Mouse (Mus musculus): Measurements from ENCODE around the gene Madd.

Madd gene

GRCm38 (mm10) chr2:91175490-91175889 is 8.1 kb downstream of the Madd start:
- no peak for DNase-seq (ENCODE audit: low spot score in 2 of 2)

DNA sequence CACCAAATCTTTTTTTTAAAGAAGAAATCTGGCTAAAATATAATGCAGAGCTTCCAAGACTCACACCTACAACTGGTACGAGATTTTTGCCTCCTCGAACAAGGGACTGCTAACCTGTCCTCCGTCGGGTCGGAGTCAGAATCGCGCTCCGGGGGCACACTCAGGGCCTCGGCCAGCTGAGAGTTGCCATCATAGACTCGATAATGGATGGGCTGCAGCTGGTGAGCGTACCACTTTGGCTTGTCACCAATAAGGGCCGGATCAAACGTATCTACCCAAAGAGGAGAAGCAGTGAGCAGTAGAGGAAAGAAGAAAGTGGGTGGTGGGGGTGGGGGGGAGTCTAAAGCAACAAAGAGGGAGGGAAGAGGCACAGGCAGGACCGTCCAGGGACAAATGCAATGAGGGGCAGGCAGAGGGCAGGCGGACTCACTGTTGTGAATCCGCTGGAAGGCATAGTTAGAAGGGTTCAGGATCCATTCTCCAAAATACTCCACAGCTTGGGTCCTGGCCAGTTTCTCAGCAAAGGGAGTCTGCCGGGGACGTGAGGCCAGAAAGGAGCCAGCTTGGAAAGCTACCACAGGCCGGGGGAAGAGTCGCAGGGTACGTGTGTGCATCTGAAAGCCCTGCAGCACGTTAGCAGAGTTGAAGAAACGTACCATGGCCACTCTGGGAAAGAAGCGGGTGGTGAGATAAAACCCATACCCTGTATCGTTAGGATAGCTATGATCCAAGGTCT is 13.9 kb downstream of the Madd start:
- no peak for DNase-seq (ENCODE audit: low spot score in 2 of 2)

DNA sequence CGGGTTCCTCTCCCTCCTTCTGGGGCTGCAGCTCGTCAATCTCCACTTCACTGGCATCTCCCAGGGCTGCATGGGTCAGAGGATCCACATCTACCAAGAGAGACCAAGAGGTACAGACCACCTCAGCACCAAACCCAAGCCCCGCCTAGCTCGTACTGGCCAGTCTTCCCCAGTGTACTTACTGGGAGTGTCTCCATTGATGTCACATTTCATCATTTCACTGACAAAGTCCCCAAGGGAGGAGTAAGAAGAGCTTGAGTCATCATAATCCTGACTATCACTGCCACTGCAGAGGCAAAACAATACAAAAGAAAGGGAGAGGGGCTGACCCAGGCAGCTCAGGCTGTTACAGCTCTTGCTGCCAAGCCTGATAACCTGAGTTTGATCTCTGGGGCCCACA is 16.0 kb downstream of the Madd start:
- no peak for DNase-seq (ENCODE audit: low spot score in 2 of 2)

DNA sequence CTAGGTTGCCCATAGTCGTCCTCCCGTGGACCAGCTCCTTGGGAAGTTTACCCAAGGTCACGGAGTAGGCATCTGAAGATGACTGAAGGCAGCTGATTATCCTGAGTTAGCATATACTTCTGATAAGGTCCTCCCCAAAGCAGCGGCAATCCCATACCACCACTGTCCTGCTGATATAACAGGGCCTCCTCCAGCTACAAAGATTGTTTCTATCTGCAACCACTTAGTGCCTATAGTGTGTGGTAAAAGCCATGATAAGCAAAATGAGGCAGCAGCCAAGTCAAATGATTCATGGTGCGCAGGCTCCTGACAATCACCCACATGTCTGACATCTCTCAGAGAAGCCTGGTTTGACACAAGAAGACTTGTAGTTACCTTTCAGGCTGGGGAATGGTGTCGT is 18.6 kb downstream of the Madd start:
- DNase-seq (ENCODE audit: low spot score in 2 of 2): no peak

GRCm38 (mm10) chr2:91163532-91163931 is 20.1 kb downstream of the Madd start:
- DNase-seq (ENCODE audit: low spot score in 2 of 2): no peak

DNA sequence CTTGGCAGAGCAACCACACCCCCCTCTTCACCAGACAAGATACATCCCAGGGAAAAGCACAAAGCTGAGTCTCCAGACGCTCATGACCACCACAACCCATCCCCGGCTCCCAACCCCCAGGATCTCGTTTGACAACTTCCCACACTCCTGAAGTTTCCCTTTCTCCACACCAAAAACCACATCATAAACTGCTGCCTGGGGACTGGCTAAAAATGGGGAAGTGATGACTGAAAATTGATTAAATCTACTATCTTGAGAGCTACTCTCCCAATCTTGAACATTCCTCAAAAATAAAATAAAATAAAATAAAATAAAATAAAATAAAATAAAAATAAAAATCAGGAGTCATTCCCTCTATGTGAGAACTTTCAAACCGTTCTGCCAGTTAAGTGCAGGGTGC is 20.7 kb downstream of the Madd start:
- no peak for DNase-seq (ENCODE audit: low spot score in 2 of 2)

DNA sequence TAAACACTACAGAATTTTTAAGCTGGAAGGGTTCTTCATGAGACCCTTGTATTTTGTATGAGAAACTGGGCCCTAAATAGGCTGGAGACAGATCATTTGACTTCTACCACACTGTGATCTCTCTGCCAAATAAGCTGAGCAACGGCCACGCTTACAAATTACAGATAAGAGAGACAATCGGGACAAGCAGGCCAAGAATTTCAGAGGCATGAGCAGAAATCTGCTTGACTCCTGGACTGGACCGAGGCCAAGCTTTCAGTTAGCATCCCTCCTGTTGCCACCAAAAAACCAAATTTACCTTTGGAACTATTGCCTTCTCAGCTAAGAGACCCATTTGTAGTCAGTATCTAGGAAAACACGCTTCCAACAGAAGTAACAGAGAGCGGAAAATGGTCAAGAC is 23.0 kb downstream of the Madd start:
- no peak for DNase-seq (ENCODE audit: low spot score in 2 of 2)

- no peak for DNase-seq (ENCODE audit: low spot score in 2 of 2)
Measured at GRCm38 (mm10) chr2:91157002-91157752, 26.5 kb downstream of the Madd start.

- no peak for DNase-seq (ENCODE audit: low spot score in 2 of 2)
Measured at GRCm38 (mm10) chr2:91154091-91154490, 29.5 kb downstream of the Madd start.

DNA sequence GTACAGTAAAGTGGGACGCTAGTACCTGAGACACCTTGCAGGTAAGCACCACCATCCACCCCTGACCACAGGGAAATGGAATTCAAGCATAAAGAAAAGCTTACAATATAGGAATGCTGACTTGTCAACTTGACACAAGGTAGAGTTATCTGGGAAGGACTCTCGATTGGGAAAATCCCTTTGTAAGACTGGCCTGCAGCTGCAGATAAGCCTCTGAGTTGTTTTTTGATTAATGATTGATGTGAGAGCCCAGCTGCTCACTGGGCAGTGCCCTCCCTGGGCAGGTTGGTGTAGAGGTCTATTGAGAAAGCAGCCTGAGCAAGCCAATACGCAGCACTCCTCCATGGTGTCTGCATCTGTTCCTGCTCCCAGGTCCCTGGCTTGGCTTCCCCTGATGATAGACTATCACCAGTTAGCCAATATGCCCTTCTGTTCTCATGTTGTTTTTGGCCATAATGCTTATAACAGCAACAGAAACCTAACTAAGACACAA is 30.7 kb downstream of the Madd start:
- DNase-seq (ENCODE audit: low spot score in 2 of 2): no peak

DNA sequence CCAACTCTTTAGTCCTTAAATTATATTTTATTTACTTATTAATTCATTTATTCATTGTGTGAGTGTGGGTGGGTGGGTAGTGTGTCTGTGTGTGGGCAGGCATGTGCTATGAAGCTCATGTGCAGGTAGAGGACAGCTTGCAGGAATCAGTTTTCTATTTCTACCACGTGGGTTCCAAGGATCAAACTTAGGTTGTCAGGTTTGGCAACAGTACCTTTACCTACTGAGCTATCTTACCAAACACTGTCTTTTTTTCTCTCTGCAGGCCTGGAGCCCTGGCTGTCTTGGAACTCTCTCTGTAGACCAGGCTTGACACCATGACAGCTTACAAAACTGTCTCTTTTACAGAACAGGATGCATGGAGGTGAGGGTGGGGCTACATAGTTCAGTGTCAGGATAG is 32.3 kb downstream of the Madd start:
- DNase-seq (ENCODE audit: low spot score in 2 of 2): no peak

- no peak for DNase-seq (ENCODE audit: low spot score in 2 of 2)
Measured at GRCm38 (mm10) chr2:91148101-91148500, 35.5 kb downstream of the Madd start.

GRCm38 (mm10) chr2:91143401-91143800 is 40.2 kb downstream of the Madd start:
- DNase-seq (ENCODE audit: low spot score in 2 of 2): no peak

- no peak for DNase-seq (ENCODE audit: low spot score in 2 of 2)
Measured at GRCm38 (mm10) chr2:91142920-91143319, 40.7 kb downstream of the Madd start.

GRCm38 (mm10) chr2:91139764-91140163 is 43.9 kb downstream of the Madd start:
- DNase-seq (ENCODE audit: low spot score in 2 of 2): no peak

DNA sequence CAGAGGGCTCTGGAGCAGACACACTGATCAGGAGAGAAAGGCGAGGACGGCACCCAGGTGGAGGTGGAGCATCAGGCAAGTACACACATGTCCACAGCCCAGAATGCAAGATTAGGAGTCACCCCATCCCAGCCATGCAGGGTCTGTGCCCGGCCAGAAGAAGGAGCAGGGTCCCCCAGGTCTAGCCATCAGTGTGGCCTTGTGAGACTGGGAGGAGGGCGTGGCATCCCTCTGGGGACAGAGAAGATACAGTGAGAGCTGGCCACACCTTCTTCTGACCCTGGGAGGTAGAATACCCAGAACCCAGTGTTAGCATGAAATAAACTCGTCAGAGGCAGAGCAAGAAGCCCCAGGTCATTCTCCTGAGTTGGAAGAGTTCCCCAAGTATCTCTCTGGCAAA is 44.3 kb downstream of the Madd start:
- no peak for DNase-seq (ENCODE audit: low spot score in 2 of 2)

GRCm38 (mm10) chr2:91137481-91137880 is 46.2 kb downstream of the Madd start:
- no peak for DNase-seq (ENCODE audit: low spot score in 2 of 2)

DNA sequence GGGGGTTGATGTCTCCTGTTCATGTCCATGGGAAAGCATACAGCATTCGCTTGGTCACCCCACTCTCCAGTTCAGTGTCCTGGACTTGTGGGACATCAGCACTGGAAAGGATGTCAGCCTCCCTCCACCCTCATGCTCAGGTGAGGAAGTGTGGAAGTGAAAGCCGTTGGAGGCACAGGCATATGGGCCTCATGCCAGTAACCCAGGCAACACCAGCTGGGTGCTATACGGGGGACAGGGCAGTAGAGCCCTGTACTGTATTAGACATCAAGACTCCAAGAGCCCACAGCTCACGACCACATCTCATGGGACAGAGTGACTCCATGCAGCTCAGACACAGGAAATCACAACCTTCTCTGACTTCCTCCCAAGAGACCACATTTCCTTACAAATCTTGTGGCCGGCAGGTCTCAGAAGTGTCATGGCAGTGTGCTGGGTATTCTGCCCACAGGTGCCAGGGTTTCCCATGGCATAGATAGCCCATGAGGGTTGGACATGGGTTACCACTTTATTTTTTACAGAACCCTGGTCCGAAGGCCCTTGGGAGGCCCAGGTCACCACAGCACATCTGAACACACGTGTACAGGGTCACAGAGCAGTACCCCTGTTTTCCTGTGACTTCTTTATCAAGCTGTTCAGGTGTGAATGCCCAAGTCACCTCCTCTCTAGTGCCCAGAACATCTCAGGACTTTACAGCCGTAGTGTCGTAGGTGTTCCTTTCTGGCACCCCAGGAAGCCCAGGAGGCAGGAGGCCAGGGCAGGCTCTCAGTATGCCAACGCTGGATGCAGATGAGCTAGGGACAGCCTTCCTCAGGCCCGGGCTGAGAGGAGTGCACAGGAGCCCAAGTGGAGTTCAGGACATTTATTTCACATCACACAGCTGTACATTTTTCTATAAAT is 46.9 kb downstream of the Madd start:
- no peak for DNase-seq (ENCODE audit: low spot score in 2 of 2)

DNA sequence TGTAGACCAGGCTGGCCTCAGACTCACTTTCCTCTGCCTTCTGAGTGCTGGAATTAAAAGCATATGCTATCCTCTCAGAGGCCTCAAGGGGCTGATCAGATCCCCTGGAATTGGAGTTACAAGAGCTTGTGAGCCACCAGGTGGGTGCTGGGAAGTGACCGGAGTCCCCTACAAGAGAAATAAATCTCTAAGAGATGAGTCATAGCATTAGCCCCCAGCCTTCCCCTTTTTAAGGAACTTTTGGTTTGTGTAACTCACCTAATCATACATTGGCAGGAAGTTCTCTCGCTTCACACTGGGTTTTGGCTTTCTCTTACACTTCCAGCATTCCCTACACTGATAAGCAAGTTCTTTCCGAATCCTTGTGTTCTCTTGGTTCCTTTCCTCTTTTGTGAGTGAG is 51.6 kb downstream of the Madd start:
- DNase-seq (ENCODE audit: low spot score in 2 of 2): no peak

GRCm38 (mm10) chr2:91131251-91131650 is 52.4 kb downstream of the Madd start:
- no peak for DNase-seq (ENCODE audit: low spot score in 2 of 2)

DNA sequence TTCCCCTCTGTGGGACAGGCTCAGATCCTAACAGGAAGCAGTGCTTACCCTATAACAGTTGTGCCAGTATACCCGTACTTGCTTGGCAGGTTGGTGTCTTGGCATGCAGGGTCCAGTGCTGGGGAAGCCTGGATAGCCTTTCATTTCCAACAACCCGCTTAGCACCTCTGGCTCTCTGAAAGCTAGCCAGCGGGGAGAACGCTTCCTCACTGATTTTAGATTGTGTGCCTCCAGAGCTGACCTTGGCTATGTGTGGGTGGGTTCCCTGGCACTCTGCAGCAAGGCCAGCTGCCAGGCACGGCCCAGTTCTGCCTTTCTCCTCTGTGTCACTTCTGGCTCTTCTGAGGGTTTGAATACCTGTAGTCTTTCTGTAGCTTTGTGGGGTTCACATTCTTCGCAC is 53.5 kb downstream of the Madd start:
- no peak for DNase-seq (ENCODE audit: low spot score in 2 of 2)

DNA sequence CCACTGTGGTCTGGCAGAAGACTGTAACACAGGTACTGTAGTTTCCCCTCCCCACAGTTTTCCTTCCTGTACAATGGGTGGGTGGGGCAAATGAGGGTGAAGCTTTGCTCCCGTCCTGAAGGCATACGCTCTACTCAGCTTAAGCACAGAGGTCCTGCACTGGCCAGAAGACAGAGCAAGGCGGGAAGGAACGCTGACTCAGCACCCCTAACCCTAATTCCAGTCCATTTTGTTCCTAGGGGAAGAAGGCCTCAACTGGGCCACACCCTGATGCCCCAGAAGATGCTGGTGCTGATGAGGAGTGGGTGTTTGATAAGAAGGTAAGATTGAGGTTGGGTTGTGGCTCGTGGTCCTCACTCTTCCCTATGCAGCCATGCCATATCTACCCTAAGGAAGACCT is 54.9 kb downstream of the Madd start:
- DNase-seq (ENCODE audit: low spot score in 2 of 2): no peak
